Mouse (Mus musculus) CD4-positive, CD25-positive, alpha-beta regulatory T cell, adult 4 months (primary cell): Measurements from ENCODE around the gene Mypop. TPM values are rescaled to one million over a fixed set of nuclear protein-coding genes. Genes with fewer than 3 reads are reported as not detected.

ENCODE experiments used
- ATAC-seq: one replicate; pipeline ENCODE4 v1.8.0; 2017
- polyA plus RNA-seq, 2 experiments: library from polyadenylated mRNA; unstranded; fragments of 100-300 nt; shearing (Covaris generic); gene quantifications; one replicate each; pipeline ENCODE4 v1.2.1; 2017

The Mypop gene
- polyA plus RNA-seq: 1 to 10 TPM; 1.7 to 3.0 TPM

DNA sequence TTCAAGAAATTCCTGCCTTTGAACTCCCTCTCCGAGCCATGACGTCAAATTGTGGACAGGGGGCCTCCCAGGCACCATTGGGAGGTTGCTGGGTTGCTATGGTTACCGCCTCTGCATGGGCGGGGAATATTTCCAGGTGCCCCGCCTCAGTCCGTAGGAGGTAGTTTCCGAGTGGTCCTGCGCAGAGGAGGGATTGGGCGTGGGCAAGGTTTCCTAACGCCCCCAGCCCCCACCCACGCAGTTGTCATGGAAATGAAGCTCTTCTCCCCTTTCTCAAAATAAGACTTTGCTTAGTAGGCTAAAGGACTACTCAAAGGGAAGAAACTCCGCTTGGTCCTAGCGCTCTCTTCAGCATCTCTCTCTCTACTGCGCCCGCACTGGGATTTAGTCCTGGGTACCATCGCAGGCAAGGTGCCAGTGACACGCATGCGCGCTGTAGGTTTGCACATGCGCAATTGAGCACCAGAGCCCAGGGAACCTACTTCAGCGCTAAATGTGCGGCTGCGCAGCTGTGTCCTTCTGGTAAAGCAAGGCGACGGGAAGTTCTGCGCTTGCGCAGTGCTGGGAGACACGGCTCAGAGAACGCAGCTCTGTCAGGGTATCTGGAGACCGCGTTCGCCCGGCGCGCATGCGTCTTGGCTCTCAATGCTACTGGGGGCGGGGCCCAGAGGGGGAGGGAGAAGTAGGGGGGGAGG, at the start of gene Mypop:
Mypop (plus strand) TSS at position 645 of the 695 bp plus-strand sequence.
- peak; percentile 86 for ATAC-seq

DNA sequence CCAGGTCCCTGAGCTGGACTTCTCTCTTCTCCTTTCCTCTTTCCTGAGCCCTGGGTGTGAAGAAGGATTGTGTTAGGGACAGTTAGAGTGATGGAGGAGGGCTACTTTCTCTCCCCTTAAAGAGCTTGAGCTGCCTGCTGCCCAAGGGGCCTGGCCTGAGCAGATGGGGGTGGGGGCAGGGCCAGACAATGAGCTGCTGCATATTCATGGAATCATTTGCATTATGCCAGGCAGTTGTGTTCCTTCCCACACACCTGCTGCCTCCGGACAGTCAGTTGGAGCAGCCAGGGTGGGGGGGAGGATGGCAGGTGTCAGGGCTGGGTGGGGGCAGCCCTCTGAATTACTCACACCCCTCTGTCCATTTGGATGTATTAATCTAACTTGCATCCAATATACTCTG, 48.7 kb upstream of the Mypop start:
- no peak for ATAC-seq

DNA sequence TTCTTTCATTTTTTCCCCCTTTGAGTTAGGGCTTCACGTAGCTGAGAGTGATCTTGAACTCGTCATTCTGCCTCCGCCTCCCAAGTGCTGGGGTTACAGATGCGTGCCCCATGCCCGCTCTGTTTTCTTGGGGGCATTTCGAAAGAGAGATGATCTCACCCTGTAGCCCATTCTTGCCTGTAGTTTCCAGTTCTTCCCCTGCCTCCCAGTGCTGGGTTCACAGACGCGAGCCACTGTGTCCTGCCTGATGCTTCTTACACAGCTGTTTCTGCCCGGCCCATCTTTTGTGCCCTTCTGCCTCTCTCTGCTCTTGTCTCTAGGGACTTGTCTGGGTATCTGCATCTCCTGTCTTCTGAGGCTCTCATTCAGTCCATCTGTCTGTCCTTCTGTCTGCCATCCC, 48.2 kb upstream of the Mypop start:
- ATAC-seq: no peak

DNA sequence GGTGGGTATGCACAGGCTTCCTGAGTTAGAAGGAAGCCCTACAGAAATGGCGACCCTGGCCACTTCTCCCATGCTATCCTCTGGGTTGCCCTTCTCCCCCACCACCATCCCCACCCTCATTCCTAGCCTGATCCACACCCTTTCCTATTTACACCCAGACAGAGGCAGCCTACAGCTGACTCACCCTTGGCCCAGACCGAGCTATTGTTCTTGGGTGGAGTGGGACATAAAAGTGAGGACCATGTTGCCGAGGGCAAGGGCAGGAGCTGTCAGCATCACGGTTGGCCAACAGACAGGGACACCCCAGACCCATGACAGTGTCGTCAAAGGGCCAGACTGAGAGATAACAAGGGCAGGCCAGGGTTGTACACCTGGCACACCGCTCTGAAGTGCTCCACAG, 42.9 kb upstream of the Mypop start:
- ATAC-seq: no peak

DNA sequence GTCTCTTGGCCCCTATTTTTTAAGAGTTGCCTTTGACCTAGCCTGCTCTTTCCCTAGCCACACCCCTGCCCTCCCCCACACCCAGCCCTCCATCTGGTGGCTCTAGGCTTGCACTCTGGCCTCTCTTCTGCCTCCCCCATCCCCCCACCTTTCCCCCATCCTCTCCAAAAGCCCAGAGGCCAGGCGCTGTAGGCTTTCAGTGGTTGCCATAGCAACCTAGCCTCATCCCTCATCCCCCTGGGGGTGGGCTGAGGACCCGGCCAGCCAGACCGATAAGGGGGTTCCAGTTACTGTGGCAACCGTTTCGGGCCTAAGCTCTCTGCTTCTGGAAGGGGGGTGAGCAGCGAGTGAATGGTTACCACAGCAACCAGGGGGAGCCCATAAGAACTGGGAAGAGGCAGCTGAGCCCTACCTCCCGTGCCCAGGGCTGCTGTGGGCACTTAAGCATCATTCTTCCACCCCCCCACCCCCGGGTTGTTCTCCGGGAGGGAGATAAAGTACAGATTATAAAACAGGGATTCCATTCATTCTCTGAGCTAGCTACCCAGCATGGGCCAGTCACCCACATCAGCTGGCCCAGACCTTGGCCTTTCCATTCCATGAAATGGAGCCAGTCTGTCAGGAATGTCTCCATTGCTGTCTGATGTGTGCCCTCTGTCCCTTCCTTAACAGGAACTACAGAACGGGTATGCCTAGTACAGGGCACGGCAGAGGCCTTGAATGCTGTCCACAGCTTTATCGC, 41.1 kb upstream of the Mypop start:
- ATAC-seq: no peak

DNA sequence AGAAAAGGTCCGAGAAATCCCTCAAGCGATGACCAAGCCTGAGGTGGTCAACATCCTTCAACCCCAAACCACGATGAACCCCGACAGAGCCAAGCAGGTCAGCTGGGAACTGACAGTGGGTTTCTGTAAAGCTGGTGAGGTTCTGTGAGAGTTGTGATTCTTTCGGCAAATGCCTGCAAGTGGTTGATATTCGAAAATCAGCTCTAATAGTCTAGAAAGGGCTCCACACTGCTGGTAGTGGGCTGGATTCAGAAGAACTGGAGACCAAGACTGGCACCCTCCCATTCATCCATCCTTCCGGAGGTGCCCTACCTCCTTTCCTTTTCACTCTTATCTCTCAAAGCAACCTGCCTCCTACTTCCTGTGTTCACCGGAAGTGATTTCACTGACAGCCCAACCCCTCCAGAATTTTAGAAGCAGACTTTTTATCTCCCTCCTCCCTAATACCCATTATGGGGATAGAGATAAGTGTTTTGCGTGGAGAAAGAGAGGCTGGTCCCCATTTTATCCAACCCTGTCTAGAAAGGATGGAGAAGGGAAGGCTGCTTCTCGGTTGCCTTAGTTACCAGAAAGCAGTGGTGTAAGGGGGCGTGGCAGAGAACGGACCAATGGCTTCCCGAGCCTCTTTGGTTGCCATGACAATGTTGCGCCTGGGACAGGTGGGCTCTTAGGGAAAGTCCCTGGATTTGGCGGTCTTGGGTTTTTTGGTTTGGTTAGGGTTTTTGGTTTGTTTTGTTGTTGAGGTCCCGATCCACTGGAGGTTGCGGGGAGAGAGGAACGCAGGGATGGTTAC, 40.3 kb upstream of the Mypop start:
- ATAC-seq: peak; percentile 47

DNA sequence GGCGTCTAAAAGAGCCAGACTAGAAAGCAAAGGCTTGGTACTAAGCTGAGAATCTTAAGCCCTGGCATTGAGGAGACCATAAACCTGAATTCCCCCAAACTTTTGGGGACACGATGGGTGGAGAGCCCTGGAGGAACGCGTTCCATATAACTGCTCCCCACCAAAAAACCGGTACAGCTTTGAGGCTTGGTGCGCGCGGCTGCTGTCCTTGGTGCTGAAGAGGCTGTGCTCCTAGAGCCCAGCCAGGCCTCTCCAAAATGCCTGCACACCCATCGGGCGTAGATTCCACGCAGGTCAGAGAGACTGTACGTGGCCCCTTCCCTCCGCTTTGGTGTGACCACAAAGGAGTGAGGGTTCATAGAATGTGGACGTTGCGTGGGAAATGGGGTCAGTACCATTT, 39.6 kb upstream of the Mypop start:
- ATAC-seq: no peak

DNA sequence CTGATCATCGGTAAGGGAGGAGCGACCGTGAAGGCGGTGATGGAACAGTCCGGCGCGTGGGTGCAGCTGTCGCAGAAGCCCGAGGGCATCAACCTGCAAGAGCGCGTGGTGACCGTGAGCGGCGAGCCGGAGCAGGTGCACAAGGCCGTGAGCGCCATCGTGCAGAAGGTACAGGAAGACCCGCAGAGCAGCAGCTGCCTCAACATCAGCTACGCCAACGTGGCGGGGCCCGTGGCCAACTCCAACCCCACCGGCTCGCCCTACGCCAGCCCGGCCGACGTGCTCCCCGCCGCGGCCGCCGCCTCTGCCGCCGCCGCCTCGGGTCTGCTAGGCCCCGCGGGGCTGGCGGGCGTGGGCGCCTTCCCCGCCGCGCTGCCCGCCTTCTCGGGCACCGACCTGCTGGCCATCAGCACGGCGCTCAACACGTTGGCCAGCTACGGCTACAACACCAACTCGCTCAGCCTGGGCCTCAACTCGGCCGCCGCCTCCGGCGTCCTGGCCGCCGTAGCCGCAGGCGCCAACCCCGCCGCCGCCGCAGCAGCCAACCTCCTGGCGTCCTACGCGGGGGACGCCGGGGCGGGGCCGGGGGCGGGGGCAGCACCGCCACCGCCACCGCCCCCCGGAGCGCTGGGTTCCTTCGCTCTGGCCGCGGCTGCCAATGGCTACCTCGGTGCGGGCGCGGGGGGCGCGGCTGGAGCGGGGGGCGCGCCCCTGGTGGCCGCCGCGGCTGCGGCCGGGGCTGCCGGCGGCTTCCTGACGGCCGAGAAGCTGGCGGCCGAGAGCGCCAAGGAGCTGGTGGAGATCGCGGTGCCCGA, 33.3 kb upstream of the Mypop start:
- peak; percentile 50 for ATAC-seq

DNA sequence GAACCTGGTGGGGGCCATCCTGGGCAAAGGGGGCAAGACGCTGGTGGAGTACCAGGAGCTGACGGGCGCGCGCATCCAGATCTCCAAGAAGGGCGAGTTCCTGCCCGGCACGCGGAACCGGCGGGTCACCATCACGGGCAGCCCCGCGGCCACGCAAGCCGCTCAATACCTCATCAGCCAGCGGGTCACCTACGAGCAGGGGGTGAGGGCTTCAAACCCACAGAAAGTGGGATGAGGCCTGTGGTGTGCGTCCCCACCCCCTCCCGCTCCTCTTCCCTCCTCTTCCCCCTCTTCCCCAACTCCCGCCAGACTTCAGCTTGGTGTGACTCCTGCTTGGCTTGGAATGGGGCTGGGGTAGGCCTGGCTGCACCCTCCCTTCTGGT, 32.7 kb upstream of the Mypop start:
- no peak for ATAC-seq

DNA sequence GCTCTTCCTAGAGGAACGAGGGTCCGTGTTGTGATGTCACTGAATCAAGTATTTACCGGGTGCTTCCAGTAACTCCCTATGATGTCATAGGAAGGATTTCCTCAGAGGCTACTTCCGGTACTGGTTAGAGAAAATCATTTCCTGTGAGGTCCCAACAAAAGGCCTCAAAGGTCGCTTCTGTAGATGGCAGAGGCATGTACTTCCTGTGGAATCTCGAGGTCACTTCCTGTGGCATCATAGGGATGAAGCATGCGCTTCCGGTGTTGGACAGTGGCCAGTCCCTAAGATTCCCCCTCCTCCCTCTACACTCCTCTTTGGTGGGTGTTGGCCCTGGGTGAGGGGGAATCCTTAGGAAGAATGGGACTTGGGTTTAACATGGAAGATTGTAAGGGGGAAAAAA, 31.6 kb upstream of the Mypop start:
- ATAC-seq: peak; percentile 55

DNA sequence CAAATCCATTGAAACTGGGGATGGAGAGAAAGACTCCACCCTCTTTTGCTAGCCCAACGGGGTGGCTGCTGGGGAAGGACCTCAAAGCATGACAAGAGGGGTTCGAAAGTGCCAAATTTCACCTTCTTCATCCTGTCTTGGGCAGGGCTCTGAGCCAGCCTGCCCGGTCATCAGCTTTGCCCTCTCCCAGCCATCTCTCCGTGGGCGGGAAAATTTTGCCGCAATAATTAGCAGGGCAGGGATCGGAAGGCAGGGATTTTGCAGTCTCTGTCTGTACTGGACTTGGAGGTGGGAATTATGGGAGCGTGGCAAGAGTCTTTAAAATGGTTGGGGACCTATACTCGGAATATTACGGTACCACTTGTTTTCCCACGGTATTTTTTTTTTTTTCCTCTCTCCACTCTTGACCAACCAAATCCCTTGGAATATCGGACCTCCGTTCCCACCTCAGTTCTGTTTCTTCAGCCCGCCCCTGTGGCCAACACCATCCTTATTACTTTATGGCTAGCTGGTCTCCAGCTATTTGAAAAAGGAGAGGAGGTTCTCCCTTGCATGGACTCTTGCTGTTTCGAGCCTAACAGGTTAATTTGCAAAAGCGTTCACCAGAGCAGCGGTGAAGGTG, 28.8 kb upstream of the Mypop start:
- ATAC-seq: no peak

DNA sequence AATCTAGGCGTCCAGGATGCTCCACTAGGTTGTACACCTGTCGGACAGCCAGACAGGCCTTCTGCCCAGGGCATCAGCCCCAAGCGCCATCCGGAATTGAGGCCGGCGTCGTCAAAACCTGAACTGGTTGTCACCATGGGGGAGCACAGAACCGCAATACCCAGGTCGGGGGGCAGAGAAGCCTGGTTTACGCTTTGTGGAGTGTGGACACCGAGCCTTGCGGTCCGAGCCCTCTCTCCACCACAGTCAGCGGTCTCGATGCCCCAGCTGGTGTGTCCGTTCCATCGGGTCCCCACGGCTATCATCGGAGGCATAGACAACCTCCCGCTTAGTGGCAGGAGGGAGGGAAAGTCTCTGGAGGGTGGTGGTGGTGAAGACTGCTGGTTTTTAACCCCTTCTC, 28.2 kb upstream of the Mypop start:
- no peak for ATAC-seq

DNA sequence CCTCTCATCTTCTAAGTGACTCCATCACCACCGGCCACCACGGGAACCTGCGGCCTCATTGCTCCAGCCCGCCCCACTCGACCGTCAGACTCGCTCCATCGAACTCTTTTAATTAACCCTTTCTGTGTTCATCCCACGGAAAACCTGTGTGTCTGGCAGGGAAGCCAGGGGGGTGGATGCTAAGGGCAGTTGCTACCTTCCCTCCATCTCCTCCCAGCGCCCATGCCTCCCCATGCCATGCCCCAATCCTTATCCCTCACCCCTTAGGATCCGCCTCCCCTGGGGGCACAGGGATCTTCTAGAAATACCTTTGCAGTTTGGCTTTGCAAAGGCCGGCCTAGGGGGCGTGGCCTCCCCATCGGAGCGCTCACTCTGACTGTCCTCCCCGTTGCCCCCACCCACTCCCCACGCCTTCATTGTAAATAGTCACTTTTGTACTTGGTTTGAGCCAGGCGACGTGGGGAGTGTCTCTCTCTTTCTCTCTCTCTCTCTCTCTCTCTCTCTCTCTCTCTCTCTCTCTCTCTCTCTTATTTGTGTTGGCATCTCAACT, 27.7 kb upstream of the Mypop start:
- ATAC-seq: no peak

DNA sequence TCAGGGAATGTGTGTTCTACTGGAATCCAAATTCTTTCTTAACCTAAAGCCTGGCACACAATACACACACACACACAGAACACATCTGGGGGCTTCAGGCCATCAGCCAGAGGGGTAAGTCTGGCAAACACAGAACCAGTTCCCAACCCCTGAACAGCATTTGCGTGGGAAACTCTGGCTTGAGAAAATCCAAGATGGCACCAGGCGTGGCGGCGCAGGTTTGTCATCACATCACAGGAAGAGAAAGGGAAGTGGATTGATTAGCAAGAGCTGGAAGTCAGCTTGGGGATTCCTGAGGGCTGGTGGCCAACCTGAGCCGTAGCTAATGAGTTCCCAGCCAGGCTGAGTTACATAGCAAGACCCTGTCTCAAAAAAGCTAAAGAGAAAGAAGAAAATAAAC, 25.7 kb upstream of the Mypop start:
- no peak for ATAC-seq

DNA sequence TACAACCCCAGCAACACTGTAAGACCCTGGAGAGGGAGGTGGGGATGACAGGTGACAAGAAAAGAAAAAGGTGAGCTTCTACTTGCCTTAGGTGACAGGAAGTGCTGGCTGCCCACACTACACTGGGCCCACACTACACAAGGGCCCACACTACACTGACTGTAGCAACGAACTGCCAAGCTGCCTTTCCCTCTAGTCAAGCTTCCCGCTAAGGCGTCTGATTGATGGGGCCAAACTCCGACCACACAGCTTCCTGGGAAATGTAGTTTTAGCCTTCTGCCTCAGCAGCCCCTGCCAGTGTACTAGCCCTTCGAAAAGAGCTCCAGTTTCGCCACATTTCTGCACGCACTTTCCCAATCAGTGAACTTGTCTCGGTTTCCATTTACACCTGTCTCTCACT, 23.4 kb upstream of the Mypop start:
- ATAC-seq: no peak

DNA sequence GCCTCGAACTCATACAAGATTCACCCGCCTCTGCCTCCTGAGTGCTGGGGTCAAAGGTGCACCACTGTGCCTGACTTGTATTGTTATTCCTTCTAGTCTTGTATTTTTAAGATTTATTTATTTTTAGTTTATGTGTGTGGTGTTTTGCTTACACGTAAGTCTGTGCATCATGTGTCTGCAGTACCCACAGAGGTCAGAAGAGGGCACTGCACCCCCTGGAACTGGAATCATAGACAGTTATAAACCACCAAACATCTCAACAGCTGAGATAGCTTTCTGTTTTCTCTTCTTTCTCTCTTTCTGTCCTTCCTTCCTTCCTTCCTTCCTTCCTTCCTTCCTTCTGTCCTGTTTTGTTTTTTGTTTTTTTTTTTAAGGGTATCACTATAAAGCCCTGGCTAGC, 20.1 kb upstream of the Mypop start:
- ATAC-seq: no peak

DNA sequence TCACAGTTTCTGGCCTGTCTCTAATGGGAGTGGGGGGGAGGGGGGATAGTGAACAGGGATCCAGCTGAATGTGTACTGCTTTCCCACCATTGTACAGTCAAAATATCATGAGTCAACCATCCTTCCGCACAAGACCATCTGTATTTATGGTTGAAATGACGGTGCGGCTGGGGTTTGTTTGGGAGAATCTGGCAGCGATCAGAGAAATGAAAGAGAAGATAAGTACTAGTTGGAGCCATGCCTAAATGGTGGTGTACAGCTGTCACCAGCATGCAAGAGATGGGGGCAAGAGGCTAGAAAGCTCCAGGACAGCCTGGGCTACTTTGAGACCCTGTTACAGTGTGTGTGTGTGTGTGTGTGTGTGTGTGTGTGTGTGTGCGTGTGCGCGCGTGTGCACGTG, 12.7 kb upstream of the Mypop start:
- no peak for ATAC-seq

DNA sequence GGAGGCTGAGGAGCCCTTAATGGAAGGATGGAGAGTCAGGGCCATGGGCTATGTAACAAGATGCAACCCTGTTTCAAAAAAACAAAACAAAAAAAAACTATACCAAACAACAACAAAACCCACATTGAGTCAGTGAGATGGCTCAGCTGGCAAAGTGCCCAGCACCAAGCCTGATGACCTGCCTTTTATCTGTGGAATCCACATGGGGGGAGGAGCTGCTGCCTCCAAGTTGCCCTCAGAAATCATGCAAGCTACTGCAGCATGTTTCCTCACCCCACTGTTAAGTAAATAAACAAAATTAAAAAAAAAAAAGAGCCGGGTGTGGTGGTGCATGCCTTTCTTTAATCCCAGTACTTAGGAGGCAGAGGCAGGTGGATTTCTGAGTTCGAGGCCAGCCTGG, 4.5 kb upstream of the Mypop start:
- ATAC-seq: no peak

DNA sequence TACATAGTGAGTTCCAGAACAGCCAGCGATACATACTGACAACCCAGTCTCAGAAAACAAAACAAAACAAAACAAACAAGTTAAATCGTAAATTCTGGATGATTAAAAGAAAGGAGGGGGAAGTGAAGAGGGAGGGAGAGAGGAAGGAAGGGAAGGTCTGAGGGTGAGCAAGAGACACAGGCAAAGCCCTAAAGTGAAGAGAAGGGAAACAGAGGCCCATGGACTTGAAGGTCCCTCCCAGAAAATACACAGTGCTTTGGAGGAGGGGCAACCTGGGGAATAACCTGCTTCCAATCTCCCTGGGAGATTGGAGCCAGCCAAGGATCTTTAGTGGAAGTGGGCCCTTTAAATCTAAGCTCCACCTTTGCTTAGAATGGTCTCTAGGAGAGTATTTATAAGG, 3.9 kb upstream of the Mypop start, which contains the start of gene Nanos2:
Nanos2 (plus strand) TSS at position 301 of the 400 bp plus-strand sequence.
- no peak for ATAC-seq

DNA sequence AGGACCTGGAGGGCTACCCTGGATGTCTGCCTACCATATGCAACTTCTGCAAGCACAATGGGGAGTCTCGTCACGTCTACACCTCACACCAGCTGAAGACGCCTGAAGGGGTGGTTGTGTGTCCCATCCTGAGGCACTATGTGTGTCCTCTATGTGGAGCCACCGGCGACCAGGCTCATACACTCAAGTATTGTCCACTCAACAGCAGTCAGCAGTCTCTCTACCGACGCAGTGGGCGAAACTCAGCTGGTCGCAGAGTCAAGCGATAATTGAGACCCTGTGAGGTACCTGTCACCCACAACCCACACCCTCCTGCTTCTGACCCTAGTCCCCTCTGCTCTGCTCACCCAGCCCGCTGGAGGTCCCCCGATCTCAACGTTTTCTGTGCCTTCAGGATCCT, 3.3 kb upstream of the Mypop start:
- ATAC-seq: no peak

DNA sequence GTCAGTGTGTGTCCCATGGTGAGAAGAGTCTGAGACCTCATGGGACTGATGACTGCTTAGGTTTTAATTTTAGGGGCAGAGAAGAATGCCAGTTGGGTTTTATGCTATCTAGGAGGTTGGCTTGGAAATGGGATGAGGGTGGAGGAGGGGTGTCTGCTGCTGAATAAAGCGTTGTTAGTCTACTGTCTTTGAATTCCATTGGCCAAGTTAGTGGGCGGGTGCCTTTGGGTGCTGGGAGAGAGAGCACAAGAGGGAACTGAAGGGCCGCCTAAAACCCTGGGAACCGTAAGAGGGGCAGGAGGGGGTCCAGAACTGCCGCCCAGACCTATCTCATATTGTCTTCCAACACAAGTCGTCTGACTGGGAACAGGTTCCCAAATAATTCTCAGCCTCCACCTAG, 2.3 kb upstream of the Mypop start:
- ATAC-seq: no peak

DNA sequence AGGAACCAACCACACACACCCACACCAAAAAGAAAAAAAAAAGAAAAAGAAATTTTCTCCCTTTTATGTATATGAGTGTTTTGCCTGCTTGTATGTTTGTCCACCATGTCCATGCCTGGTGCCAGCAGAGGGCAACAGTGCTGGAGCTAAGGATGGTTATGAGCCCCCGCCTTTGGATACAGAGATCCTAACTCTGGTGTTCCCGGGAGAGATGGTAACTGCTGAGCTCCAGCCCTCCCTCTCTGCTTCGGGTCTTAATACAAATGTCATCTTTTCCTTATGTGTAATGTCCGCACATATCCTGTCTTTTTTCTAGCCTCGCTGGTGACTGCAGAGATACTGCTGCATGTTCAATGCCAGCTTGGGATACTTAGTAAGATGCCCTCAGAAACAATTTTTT, 1.1 kb upstream of the Mypop start:
- no peak for ATAC-seq
